Mouse (Mus musculus) A20 (cell line): ENCODE measurements around the gene Xdh.
"Not testable (repeated sequence)": the region's sequence is repeated elsewhere in the genome, so short reads cannot be mapped to it uniquely, and the experiment has no call there.

Source experiments
- DNase-seq: peaks from one replicate; pipeline ENCODE4 v3.0.0-alpha.2; 2011; ENCODE audit warnings: low read depth, low spot score

The Xdh gene

DNA sequence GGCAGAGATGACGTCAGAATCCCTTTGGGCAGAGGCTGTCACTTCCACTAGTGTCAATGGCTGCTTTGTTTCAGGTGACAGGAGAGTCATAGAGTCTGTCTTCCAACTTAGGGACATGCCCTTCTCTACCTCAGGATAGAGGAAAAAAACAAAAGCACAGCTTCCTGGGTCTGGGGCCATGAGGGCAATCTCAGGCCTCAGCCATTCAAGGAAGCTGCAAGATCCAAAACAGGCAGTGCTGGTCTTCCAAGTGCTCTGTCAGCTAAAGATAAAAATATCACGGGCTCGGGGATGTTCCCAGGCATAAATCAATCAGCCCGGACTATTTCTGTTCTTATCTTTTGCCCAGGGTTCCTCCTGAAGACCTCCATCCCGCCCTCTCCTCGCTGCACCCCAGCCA is 68.7 kb downstream of the Xdh start:
- no peak for DNase-seq

DNA sequence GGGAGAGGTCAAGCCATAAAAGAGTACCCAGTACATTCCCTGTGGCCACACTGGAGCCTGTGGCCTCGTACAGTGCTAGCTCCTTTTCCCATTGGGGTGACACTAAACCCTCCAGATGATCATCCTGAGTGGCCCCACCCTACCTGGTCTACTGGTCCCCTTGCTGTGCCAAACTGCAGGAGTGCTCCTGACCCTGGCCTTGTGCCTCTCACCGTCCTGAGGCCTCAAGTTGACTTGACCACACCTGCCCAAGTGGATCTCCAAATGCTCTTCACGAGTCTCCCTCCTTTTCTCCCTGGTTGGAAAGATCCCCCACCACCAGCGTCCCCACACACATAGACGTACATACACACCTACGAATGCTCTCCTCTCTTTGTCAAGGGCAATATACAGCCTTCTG is 69.7 kb downstream of the Xdh start:
- DNase-seq = no peak

DNA sequence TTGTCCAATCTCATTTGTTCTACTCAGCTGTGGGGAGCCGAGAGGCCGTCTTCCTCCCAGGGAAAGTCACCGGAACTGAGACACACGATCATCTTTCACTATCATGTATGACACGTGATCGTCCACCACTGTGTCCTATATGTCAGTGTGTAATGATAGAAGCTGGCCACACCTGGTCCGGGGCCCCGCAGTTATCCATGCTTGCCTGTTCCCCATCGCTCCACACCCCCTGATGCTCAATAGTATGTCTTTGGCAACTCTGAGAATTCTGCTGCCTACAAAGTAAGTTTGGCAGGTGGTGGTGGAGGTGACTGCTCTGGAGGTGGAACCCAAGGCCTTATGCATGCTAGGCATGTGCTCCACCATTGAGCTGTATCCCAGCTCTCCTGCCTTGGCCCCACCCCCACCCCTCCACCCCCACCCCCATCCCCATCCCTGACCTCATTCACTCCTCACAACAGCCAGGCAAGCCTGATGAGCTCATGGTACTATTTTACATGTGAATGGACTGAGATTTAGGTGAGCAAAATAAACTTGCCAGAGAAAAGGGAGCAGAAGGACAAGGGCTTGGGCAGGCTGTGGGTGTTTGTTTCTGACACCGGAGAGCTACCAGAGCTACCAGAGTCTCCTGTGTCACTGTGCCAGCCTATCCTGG is 70.6 kb downstream of the Xdh start:
- DNase-seq = no peak

DNA sequence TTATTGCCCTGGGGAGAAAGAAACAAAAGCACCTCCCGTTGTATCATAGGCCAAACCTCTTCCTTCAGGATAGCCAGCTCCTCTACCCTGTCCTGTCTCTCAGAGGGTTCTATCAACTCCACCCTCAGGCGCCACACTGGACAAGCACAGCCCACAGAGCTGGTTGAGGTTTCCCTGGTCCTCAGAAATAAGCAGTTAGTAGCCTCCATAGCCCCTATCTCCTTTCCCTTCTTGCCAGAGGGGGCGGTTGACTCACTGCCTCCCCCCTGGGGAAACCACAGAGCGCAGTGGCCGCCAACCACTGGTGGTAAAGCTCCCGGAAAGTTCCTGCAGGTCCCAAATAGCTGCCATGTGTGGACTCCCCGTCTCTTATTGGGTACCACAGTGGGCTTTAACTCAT is 74.3 kb downstream of the Xdh start:
- no peak for DNase-seq

DNA sequence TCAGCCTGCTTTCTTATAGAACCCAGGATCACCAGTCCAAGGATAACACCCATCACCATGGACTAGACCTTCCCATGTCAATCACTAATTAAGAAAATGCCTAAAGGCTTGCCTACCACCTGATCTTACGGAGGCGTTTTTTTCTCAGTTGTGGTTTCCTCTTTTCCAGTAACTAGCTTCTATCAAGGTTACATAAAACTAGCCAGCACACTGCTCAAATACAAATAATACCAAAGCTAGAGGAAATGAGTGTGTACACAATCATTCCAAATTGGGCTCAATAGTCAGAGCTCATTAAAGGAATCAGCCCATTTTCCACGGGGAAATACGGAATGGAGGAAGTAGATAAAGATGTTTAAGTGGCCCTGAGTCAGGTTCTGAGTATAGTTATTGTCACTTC is 74.7 kb downstream of the Xdh start:
- no peak for DNase-seq

DNA sequence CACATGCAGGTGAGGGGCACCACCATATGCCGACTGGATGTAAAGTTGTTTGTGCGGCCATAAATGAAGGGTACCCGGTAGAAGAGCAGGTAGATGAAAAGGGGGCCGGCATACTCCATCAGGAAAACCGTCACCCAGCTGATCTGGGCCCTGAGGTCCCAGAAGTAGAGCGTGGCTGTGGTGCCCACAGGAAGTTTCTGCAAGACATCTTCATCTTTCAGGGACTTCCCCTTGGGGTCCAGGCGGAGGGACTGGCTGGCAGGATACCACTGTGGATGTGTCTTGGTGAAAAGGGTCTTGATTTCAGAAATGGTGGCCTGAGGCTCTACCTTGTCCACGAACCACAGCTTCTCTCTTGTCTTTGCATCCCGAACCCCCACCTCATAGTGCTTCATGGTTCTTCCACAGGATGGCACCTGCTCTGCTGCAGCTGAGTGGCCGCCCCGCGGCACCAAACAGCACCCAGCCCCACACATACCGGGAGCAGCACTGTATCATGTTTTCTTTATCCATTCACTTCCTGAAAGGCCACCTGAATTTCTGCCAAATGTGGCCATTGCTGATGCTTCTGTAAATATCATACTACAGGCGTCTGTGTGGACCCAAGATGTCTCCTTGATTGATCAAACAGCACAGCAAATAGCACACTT is 78.9 kb downstream of the Xdh start:
- no peak for DNase-seq

DNA sequence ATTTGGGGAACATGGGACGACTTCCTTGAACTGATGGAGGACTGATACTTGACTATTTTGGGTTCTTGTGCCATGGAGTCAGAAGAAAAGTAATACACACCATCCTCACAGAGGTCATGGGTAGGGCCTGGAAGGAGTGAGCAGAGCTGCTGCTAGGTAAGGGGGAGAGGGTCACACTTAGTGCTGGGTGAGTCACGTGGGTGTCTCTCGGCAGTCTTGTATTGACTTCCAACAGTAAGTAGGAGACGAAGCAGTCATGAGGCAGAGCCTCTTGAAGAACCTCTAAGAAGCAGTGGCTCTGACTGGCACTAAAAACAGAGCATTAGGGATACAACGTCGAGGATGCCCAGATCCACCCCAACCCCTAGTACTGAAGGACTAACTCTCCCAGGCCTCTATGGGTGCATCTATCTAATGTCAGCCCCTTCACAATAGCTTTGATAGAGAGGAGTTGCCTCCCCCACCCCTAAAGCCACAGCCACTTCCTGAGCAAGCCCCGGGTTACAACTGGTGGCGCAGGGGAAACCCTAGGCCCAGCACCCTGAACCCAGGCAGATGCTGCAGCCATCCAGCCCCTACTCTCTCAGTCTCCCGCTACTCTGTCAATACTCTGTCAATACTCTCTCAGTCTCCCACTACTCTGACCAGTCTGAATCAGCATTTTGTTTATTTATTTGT is 80.8 kb downstream of the Xdh start:
- no peak for DNase-seq

DNA sequence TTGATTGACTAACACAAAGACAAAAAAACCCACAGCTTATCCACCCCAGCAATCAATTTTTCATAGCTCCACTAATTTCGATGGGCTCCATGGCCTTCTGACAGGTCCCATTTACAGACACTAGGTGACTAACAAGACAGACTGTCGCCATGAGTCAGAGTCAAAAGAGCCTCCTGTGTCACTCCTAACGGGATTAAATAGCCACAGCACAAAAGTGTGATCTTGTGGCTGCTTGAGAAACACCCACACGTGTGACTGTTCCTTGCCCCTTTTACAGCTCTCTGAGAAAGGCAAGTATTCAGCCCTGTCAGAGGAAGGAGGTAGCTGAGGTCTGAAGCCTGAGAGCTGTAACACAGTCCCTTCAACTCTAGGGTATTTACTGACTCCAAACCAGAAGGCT is 96.3 kb downstream of the Xdh start:
- DNase-seq = no peak

DNA sequence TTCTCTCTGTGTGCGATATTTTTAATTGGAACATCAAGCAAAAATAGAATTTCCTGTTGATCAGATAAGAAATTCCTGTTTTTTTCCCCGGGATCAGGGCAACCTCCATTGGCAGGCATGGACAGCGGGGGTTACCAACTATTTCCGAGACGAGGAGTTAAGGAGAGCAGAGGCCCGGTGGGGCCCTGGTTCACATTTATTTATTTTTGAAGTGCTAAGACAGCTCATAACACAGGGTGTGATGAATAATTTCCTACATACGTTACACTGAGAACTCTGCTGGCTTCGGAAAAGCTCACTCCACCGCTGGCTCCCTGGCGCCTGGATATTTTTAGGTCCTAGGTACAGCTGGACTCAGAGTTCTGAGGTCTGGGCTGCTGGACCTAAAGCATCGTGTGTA is 97.0 kb downstream of the Xdh start:
- DNase-seq = no peak

DNA sequence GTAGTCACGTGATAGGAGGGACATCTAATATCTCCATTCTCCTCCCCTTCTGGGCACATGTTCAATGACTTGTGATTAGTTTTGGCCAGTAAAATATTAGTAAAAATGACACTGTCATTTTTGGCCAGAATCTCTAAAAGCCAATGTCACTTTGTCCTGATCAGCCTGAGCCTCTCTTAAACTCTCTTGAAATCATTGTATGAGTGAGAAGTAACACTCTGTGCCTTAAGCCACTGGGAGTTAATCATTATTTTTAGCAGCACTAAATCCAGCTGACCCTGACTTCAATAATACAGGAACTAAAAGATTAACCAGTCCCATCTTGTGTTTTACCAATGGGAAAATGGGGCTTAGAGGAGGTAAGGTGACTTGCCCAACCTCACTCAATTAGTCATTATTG is 102.6 kb downstream of the Xdh start:
- DNase-seq = no peak

DNA sequence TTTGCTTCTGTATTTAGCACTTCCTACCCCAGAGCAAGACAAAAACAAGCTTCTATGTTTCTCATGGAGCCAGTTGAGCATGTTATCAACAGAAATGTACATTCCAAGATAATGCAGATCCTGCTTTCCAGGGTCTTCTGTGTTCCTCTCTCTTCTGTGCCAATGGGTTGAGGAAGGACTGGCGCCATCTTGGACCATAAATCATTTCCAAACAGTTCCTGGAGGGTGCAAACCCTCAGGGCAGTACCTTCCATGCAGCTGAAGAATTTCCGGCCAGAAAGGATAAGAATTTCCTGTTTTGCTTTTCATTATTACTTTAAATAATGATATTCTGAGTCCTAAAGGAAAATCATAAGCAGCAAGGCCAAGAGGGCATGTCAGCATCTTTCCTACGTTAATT is 104.4 kb downstream of the Xdh start:
- no peak for DNase-seq

DNA sequence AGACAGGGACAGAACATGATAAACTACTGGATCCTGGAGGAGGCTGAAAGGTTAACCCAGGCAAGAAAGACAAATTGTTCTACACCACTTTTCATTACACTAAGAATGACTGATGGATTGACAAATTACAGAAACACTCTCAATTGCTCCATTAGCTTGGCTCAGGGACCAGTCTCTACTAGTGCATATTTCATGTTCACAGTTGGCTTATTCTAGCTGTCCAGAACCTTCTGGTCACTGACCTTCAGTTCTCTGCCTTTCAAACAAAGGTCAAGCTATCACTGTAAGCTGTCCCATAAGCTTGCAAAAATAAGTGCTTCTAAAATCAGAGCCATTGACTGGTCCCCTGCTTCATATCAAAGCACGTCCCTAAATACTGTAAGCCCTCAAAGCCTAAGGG is 107.0 kb downstream of the Xdh start:
- DNase-seq = no peak

DNA sequence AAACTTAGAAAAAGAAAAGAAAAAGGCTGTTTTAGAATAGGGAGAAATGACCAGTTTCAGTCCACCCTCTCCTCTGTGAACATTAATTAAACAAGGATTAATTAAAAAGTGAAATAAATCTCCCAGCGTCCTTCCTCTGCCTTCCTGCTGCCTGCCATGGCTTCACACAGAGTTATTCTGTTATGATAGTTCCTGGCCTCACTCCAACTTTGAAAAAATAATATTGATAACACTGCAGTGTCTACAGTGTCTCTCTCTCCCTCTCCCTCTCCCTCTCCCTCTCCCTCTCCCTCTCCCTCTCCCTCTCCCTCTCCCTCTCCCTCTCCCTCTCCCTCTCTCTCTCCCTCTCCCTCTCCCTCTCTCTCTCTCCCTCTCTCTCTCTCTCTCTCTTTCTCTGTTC is 110.1 kb downstream of the Xdh start:
- not testable (repeated sequence) for DNase-seq

DNA sequence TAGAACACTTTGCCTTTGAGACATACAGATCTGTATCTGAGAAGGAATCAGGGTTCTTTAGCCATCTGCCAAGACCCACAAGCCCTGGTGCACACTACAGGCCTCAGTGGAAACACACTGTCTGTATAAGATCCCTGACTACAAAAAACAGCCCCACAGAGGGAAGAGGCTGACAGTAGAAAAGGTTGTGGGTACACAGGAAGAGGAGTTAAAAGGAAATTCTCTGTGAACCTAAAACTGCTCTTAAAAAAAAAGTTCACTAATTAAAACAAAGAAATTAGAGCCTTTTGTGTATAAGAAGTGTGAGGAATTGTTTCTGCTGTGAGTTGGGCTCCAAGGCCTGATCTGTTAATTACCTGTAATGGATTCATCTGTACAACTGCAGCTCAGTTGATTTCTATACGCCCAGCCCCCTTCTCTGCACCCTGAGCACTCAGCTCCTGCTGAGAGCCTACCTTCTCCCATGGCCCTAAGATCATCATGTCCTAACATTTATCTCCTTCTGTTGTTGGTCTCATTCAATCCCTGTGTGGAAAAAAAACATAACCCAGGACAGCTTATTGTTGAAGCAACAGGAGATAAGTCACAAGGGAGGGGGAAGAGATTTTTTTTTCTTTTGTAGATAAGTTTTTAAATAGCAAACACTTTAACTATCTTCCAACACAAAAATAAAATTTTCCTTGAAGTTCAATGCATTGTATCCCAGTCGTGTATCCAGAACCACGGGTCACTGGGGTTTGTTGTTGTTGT is 110.7 kb downstream of the Xdh start:
- DNase-seq = no peak

DNA sequence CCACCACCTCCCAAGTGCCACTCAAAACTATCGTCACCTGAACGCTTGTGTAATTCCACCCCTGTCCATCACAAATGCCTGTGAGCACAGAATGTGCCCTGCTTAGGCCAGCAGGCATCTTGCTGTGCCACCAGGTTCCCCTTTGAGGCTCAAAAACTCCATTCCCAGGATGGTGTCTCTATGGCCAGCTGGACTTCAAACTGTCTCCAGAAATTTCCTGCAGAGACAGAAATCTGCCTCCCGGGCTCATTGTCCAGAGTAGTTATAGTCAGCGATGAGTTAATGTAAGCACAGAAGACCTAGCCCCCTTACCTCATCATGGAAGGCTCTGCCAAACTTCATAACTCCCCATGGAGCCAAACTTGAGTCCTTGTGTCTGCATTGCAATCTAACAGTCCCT is 112.8 kb downstream of the Xdh start:
- DNase-seq = no peak

DNA sequence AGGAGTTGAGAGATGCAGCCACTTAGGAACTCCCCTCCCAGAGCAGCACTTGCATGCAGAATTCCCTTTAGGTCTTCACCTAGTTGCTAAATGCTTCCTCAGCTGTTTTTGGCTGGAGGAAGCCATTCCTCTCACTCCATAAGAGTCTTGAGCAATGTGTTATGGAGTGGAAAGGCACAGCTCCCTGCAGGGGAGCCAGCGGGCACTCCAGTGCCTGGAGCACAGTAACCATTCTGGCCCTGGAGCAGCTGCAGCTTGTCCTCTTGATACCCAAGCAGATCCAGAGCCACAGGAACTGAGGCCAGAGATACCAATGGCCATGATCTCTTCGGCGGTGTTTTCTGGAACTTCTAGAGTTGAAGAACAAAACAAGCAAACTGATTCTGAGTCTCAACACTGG is 113.4 kb downstream of the Xdh start:
- DNase-seq = no peak
